Mouse (Mus musculus) monocyte, adult 2 months (primary cell): ENCODE data around the gene Pon1.
"Not testable (repeated sequence)": the region's sequence is repeated elsewhere in the genome, so short reads cannot be mapped to it uniquely, and the experiment has no call there.

ENCODE experiments used
- DNase-seq, 2 experiments: peaks; one replicate each; pipeline ENCODE4 v3.0.0; 2022; ENCODE audit warnings: low spot score in 2 of 2, low read depth in 1 of 2

Pon1 gene

DNA sequence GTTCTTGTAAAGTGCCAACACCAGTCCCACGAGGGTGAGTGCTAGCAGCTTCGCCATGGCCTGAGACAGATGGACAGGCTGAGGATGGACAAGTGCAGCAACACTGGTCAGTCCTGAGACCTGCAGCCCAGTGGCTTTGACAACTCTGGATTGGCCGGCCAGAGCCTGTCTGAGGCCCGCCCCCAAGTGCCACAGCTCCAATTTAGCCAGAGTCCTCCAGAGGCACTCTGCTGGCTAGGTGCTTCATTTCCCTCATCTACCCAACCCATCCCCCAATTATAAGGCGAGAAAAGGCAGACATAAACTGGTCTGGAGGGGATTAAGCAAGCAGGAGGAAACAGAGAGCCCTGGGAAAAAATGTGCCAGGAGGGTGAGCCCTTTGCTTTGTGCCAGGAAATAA lies at the start of gene Pon1:
Gene Pon1, minus strand, starts transcription at position 254 of the 400 bp plus-strand sequence.
- no peak for DNase-seq

DNA sequence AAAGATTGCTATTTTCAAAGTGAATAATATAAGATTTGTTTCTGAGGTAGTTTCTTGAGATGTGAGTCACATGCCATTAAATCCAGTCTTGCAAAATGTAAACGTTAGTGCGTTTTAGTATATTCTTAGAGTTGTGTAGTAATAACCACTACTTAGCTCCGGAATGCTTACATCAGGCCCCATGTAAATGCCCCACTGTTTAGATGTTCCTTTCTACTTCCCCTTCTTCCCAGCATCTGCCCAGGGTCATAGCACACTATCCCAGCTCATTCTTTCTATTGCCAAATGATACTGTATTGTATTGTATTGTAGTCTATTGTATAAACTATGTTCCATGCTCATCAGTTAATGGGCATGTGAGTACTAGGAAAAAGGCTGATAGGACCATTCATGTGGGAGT lies 45.1 kb upstream of the Pon1 start:
- no peak for DNase-seq

DNA sequence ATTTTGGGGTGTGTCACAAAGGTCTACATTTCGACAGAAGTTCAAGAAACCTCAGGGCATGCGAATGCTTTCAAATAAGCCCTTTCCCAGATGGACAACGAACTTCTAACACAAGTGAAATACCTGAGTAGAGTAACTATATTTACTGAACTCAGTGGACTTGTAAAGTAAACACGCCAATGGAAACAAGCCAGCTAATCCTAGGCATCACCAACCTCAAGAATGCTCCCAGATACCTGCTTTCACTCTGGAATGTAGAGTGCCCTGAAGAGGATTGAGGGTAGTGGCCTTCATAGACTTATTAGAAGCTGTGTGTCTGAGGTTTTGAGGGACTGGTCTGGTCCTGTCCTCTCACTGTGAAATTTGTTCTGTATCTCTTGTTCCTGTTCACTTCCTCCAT lies 43.8 kb upstream of the Pon1 start:
- DNase-seq = no peak

DNA sequence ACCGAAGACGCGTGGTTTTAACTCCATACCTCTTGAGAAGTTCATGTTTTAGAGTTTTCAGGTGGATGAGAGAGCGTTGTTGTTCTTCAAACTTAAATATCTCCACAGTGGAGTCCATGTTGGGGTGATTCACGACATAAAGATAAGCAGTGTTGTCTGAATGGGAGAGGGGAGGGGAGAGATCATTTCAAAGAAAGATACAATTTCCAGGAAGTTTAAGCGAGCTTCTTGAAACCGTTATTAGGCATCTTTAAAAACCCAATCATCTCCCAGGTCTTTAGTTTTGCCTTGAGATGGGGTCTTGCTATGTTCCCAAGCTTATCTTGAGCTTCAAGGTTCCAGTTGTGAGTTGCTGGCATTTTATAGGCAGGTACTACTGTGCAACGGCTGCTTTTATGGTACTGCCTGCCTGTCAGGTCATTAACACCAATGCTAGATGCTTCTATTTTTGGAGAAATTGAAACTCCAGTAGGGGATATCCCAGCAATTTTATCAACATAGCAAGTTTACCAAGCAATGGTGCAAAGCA lies 43.2 kb upstream of the Pon1 start:
- no peak for DNase-seq

DNA sequence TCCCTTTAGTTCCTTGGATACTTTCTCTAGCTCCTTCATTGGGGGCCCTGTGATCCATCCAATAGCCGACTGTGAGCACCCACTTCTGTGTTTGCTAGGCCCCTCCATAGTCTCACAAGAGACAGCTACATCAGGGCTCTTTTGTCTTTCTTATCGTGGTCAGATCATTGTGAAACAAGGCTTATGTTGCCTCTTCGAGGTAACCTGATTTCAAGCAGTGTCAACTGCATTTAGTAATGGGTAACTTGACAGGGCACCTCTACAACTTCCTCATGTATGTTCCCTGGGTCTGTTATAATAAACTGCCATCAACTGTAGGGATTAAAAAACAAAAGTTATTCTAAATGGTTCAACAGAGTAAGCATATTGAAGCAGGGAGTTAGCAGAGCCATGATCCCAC lies 40.8 kb upstream of the Pon1 start:
- no peak for DNase-seq

DNA sequence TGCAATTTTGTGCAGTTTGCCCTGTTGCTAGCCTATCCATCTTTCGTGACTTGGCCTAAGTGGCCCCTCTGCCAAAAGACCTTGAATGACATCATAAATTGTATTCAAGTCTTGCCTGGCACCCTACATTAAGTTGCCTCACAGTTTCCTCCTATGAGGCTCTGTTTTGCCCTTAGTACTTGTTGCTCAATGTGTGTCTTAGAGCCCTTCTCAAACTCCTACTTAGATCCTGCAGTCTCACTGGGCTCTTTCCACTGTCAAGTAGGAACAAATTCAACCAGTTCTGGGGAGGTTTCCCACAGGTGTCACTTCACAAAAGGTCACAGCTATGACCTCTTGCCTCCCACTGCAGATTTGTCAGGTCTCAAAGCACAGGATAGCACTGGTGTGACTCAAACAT lies 40.1 kb upstream of the Pon1 start:
- no peak for DNase-seq

DNA sequence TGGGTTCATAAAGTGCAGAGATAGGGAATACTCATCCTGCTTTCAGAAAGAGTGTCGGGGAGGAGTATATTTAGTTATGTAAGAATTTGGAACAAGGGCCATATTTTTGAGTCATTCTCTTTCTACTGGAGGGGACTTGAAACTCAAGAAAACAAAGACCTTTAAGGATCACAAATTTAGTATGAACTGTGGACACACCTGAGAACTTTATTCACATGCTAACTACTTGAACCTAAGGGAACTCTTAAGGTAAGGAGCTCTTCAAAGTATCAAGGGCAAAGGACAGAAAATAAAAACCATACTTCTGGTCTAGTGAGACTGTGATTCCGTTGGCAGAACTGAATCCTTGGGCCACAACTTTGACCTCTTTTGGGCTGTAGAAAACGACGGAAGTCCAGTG lies 38.3 kb upstream of the Pon1 start:
- no peak for DNase-seq

DNA sequence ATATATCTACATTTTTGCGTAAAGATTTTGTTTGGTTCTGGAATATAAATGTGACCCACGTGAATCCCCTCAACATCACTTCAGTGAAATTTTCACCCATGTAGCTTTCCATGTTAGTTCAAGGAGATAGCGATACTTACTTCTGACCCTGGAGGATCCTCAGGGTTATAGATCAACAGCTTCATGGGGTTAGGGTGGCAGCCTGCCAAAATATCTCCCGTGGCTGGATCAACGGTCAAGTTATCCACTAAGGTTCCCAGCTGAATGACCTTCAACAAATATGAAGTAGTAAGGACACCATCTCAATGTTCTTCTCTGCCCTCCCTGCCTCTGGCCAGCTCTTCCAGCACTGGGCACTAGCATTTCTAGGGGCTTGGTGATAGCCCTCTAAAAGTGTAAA lies 36.5 kb upstream of the Pon1 start:
- DNase-seq = no peak

DNA sequence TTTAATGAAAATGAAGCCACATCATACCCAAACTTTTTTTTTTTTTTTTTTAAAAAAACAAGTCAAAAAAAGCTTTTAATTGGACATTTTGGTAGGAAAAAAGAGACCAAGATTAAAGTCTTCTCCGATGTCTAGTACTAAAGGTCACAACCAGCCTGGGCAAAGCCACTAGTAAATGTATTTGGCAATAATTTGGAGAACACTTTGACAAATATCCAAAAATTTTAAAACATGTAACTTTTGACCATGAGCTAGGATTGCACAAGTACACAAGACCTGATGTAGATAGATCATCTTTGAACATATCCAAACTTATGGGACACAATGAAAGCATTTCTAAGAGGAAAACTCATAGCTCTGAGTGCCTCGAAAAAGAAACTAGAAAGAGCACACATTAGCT lies 29.8 kb upstream of the Pon1 start:
- not testable (repeated sequence) for DNase-seq

DNA sequence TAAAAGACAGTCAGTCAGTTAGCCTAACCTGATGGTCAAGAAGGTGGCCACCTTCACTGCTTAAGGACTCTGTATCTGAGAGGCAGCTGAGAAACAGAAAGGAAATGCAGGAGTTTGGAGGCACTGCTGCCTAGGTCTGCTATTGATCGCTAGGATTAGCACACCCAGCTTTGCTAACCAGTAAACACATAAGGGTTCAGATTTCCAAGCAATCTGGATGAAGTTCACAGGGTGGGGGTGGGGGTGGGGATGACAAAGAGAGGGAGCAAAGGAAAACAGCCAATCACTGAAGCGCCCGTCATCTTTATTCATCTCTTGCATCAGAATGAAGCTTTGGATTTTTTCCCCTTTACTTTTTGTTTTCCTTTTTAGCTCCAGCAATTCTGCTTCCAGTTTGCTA lies 28.3 kb upstream of the Pon1 start:
- DNase-seq = no peak

DNA sequence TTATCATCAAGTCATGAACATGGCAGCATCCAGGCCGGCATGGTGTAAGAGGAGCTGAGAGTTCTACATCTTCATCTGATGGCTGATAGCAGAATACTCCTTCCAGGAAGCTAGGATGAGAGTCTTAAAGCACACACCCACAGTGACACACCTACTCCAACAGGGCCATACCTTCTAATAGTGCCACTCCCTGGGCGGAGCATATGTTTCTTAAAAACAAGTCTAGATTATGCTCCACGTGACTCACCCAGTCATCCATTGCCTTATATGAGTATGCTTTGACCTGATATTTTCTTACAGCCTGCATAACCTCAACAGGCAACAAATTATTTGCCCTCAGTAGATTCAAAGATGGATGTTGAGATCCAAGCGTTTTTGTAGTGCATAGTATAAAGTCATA lies 24.4 kb upstream of the Pon1 start:
- DNase-seq = no peak

DNA sequence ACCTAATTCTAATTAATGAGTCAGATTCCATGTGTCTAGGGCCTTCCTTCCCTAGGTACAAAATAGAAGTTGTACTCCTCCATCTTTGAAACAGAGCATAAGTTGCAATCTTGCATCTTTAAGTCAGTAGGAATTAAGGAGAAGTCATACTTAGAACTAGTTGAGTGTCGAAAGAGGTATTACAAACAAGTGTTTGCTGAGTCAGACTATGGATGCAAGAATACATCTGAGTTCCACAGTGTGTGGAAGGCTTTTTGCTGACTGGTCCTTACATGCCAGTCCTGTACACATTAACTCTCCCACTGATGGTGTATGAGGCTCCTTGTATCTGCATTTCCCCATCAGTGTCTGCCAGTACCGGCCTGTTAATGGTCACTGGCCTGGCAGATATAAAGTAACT lies 14.1 kb upstream of the Pon1 start:
- DNase-seq = no peak

DNA sequence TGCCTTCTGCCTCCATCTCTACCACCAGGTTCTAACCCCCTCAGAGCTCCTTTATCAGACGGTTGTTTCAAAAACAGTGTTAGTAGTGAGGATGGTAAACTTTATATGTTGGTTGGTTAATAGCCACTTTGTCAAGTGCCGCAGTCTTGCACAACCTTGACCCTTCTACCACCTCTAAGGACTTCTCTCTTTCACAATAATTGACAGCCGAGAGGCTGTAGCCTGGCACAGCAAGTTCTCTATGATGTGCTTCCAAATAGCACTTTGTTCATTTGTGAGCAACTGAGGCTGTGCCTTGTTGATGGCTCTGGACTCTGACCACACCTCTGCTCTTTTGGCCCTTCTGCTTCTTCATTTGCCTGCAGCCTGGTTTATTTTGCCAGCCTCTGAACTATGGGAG lies 6.2 kb upstream of the Pon1 start:
- peak in 1 of 2 experiments; percentile 2 for DNase-seq

DNA sequence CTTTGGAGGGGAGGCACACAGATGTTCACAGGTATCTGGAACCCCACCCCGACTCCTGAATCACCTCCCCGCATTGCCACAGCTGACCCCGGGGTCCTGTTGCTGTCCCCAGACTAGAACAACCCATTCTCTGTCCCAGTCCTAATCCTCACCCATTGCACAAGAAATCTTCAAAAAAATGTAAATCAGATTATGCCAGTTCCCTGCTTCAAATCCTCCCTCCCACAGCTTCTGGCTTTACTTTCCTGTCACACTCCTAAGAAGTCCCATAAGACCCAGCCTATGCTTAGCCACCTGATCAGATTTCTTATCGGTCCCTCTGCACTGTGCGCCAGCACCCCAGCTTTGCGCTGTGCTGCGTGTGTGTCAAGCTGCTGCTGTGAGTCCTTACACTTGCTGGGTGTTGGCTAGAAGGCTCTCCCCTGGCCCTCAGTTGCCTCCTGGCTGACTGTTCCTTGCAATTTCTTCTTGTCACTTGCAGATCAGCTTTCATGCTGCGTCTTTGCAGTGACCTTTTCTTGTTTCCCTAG lies 5.7 kb upstream of the Pon1 start:
- no peak for DNase-seq

DNA sequence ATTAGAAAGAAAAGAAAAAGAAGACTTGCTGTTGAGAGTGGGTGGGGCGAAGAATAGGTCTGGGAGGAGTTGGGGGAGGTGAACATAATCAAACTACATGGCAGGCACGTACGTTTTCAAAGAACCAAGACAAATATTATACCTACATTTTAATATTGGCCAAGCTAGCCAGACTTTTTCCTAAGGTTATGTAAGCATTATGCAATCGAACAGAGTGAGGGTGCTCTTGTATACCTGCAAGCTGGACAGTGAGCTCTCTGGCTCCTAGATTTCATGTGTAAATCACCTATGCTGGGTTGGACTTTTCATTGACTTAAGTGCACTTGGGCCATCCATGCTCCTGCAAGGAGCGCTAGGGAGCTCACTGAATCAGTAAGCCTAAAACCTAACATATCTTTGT lies 4.8 kb upstream of the Pon1 start:
- no peak for DNase-seq

DNA sequence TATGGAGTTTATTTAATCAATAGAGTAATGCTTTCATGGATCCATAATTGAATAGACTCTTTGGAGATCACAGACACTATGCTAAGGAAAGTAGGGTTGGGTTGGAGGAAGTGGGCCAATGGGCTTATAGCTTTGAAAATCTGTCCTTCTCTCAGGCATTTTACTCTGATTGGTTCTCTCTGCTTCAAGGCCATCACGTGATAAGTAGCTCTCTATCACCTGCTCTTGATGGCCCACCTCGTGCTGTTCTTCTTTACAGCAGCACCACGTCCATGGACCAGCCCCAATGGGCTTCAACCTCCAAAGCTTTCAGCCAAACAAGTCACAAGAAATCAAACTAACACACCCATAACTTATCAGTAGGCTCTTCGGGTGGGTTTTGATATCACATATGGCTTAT lies 3.0 kb downstream of the Pon1 start:
- no peak for DNase-seq

DNA sequence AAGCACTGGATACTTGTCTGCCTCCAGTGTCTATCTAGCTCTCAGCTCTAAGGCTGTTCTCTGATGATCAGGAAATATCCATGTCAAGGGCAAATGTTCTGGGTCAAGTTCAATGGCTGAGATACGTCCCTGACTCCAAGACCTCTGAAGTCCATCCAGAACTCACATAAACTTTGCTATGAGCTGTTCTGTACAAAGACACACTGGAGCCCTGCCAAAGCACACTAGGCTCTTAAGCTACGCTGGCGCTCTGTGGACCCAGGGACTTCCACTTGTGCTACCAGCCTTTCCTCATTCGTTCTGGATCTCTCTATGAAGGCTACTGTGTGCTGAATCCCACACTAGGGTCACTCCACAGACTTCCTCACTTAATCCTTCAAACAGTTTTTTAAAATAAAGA lies 4.2 kb downstream of the Pon1 start:
- no peak for DNase-seq

DNA sequence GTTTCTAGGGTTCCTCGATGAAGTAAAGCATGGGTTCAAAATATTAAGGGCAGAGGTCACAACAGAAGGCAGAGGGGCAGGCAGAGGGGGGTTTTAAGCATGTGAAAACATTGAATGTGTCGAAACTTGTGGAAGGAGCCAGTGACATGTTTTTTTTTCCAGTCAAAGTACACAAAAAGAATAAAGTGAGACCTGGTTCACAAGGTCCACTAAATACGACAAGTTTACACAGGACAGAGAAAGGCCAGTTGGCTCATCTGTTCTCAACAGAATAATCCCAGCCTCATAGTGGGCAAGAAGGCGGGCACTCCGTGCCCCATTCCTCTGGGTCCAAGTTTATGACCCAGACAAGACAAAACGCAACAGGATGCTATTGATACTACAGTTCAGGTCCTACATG lies 4.8 kb downstream of the Pon1 start:
- DNase-seq = no peak

DNA sequence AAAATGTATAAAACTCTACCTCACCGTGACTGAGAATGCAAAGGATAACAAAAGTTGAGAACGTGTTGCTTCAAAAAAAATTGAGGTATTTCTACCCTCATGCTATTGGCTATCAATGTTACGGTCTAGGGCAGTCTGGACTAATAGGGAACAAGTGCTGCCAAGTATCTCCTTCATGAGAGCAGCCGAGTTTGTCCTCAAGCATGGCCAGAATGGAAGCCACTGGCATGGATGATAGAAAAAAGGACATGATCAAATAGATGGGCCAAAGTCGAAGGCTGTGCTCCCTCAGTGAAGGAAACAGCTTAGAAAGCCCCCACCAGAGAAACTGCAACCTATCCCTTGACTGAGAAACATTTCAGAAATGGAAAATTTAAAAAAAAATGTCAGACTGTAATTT lies 5.7 kb downstream of the Pon1 start:
- DNase-seq = no peak

DNA sequence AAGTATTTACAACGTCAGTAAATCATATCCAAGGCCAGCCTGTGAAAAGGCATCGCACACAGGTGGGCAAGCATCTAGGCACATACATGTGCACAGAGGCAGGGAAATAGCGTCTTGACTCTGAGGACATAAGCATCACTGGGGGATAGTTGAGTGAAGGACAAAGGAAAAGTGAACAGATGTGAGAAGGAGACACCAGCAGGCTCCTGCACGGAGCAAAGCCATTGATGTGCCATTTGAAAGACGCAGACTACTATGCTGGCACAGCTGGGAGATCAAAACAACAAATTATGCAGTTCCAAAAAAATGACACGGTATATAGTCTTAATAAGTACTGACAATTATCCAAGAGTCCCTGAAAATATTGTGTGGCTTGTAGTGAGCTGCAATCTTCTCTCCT lies 6.2 kb downstream of the Pon1 start:
- no peak for DNase-seq

DNA sequence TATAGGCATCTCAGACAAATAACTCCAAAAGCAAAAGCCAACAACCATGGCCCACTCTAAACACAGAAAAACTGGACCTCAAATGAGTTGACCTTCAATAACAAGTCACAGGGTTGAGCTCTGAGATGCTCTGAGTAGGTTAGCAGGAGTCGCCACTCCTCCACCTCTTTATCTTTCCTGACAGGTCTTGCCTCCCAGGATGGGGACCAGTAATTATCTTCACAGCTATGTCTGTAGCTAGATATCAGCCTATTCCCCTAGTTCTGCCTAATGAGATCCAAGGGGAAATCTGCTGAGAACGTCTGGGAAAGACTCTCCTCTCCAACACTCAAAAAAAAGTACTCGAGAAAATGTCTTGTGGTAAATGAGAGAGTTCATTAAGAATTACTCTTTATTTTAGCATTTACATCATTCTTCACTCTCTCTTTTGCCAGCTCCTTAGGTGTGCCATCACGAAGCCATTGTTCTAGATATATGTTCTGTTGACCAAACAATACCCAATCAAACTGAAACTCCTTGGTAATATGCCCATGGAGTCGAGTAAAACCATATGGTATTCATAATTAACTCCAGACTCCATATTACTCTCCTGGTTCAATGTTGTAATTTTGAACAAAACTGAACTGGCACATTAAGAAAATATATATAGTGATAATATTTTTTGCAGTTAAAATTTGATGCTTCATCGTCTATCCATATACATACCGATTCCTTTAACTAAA lies 7.4 kb downstream of the Pon1 start:
- DNase-seq = no peak

DNA sequence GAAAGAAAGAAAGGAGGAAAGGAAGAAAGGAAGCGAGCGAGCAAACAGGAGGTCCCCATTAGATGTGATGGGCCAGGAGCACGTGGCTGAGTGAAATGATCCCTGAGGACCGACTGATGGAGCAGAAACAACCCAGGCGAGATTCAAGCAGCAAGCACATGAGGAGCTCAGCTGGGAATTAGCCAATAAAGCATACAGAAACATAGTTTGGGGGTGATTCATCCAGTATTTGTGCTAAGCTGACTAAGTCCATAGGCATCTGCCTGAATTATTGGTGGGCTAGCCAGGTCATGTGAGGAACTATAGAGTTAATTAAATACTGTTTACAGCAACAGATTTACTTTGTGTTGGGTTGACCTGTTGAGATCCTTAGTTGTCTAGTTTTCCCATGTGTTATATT lies 13.1 kb downstream of the Pon1 start:
- DNase-seq = no peak

DNA sequence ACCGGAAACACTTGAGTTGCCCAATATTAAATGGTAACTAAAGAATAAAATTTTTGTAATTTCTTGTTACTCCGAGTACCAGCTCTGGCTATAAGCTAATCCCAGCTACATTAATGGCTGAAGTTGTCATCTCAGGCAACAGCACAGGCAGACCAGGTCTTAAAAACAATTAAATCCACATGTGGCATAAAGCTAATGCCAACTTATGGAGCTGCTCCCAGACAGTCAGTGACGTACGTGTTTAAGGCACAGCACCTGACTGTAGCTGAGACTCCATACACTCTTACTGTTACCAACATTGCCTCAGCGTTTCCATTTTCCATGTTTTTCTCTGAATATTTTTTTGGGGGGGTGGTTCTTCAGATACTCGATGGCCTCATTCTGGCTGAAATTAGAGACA lies 14.6 kb downstream of the Pon1 start:
- no peak for DNase-seq
